Mouse (Mus musculus) T-helper 2 cell (primary cell): ENCODE data around the gene Dchs1.

Source experiments
- in situ Hi-C: fragments of 300-600 bp; cut with MboI, MseI; formaldehyde crosslinking; loops from one replicate; pipeline ENCODE4 v1.15.1; 2025; ENCODE audit warnings: high pct_unique_total_duplicates

Gene Dchs1

DNA sequence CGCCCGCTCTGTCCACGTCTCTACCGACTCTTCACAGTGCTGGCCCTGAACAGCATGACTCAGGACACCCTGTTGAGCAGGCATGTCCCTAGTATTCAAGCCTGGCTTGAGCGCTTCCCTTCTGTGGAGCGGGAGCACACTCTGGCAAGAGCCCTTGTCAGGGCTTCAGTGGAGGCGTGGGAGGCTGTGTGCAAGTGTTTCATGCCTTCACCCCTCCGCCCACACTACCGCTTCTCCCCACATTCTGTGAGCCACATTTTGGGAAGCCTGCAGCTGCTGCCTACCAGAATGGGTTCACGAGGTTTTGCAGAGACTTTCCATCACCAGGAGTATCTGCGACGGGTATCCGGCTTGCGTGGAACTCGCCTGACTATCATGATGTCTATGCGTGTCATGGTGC, 84.3 kb downstream of the Dchs1 start:
- in situ Hi-C loops: no loop called here
